8 mouse cellular contexts compared by ENCODE assay signal in genomic region chr11:107546667-107547301, GRCm38 (mm10). TPM values are rescaled to one million over a fixed set of nuclear protein-coding genes. Genes with fewer than 3 reads are reported as not detected.
A peak's percentile ranks its signal among the peaks of the same experiment; 100 is the strongest.
DNase-seq lines count a peak whose midpoint lies in the region; ATAC-seq and TF ChIP-seq lines count a peak whose summit lies in the region.

No protein-coding gene starts in this region.

- peak overlapping the region; percentile 99 for H3K4me2 ChIP-seq in lung, postnatal 0 days (replicated peaks; ENCODE audit: low read depth, low read length)

- TF ChIP-seq EP300 in heart, adult 2 months (IDR thresholded peaks at IDR 0.05; ENCODE audit: insufficient read depth, low read depth, low read length): no peak
- TF ChIP-seq EP300 in lung, postnatal 0 days (IDR thresholded peaks at IDR 0.05): no peak

- H3K79me2 ChIP-seq in heart, adult 2 months (replicated peaks; ENCODE audit: control insufficient read depth, insufficient read depth, low read length): no peaks in the 10 kb centered on the region; the same call in 1 of the 2 replicates

- peaks cover 11% of the 10 kb centered on the region for H3K36me3 ChIP-seq in heart, adult 2 months (ENCODE audit: control insufficient read depth, insufficient read depth, low read length)
- H3K36me3 ChIP-seq in lung, postnatal 0 days (ENCODE audit: insufficient read depth, low read length): no peaks in the 10 kb centered on the region

- no peaks in the 10 kb centered on the region for H3K9me3 ChIP-seq in lung, postnatal 0 days (ENCODE audit: low read length)

- no peak for TF ChIP-seq CTCF in cerebellum, adult 2 months (IDR thresholded peaks at IDR 0.05; ENCODE audit: borderline replicate concordance, insufficient read depth, low read depth, low read length)
- no peak for TF ChIP-seq CTCF in heart, adult 2 months (IDR thresholded peaks at IDR 0.05)
- peak; percentile 13; the same call in 1 of the 2 replicates for TF ChIP-seq CTCF in lung, postnatal 0 days (IDR thresholded peaks at IDR 0.05)

- under 1% methylated on average over 37 of the region's 37 CpGs for WGBS in cerebellum, adult 2 months
- WGBS in heart, adult 2 months: under 1% methylated on average over 36 of the region's 37 CpGs
- under 1% methylated on average over 34 of the region's 37 CpGs for WGBS in lung, postnatal 0 days

- H3K27ac ChIP-seq in cerebellum, adult 2 months (ENCODE audit: insufficient read depth, low read length): no peak overlapping the region
- peak overlapping the region; percentile 38; the same call in 1 of the 2 replicates for H3K27ac ChIP-seq in heart, adult 2 months
- no peak overlapping the region for H3K27ac ChIP-seq in lung, postnatal 0 days (ENCODE audit: low read length)

- intact Hi-C loops in heart, adult 2 months (cut with DNase I): no loop called here

- TF ChIP-seq POLR2A in cerebellum, adult 2 months (IDR thresholded peaks at IDR 0.05; ENCODE audit: borderline replicate concordance, insufficient read depth, low read length): no peak
- TF ChIP-seq POLR2A in heart, adult 2 months (IDR thresholded peaks at IDR 0.05; ENCODE audit: insufficient read depth, low read depth, low read length): no peak

- H3K4me3 ChIP-seq in cerebellum, adult 2 months (replicated peaks; ENCODE audit: insufficient read depth, low read depth, low read length): peak overlapping the region; percentile 73
- H3K4me3 ChIP-seq in heart, adult 2 months: peak overlapping the region; percentile 96
- H3K4me3 ChIP-seq in lung, postnatal 0 days (ENCODE audit: low read depth, low read length): peak overlapping the region; percentile 91

- H3K27me3 ChIP-seq in cerebellum, adult 2 months (ENCODE audit: control insufficient read depth, insufficient read depth, low read length): no peaks in the 10 kb centered on the region; the same call in 1 of the 2 replicates
- no peaks in the 10 kb centered on the region for H3K27me3 ChIP-seq in heart, adult 2 months (ENCODE audit: control insufficient read depth, insufficient read depth, low read length)
- no peaks in the 10 kb centered on the region for H3K27me3 ChIP-seq in lung, postnatal 0 days (replicated peaks; ENCODE audit: insufficient read depth, low read length)

- peak overlapping the region; percentile 65 for H3K9ac ChIP-seq in heart, adult 2 months (ENCODE audit: low read depth, low read length)
- H3K9ac ChIP-seq in lung, postnatal 0 days (replicated peaks; ENCODE audit: low read depth): peak overlapping the region; percentile 97; the same call in 1 of the 2 replicates

- DNase-seq in 416B (ENCODE audit: low read depth): peak; percentile 52
- peak; percentile 12 to 18 for DNase-seq in CD8-positive naive resting alpha-beta T cell, adult 2 months (ENCODE audit: low read depth in 2 of 2, low spot score in 2 of 2)
- DNase-seq in cerebellum, adult 2 months: peak; percentile 49 to 58
- peak; percentile 30 to 34 for DNase-seq in heart, adult 2 months
- peak; percentile 23 to 36 for DNase-seq in kidney, adult 8-10 months
- peak; percentile 28 for DNase-seq in lung, postnatal 0 days (ENCODE audit: low spot score)
- DNase-seq in right cerebral cortex, postnatal 4 days: peak; percentile 38
- no peak for DNase-seq in c-Kit-positive CD71-positive TER-119-positive erythroid progenitor cells, embryonic 14.5 days (ENCODE audit: low spot score)

- ATAC-seq in lung, postnatal 0 days: 0 out of 2 replicates have a peak, but pooled peaks have one; percentile 5

- no peaks in the 10 kb centered on the region for H3K4me1 ChIP-seq in cerebellum, adult 2 months (ENCODE audit: control insufficient read depth, insufficient read depth, low read length)
- H3K4me1 ChIP-seq in heart, adult 2 months (ENCODE audit: control insufficient read depth, insufficient read depth, low read length): peaks cover 1% of the 10 kb centered on the region
- H3K4me1 ChIP-seq in lung, postnatal 0 days (ENCODE audit: insufficient read depth, low read depth, low read length): no peaks in the 10 kb centered on the region; the same call in 1 of the 2 replicates

RNA-seq across cellular contexts. Expression of gene Helz, which starts 0.9 kb away (rescaled TPM):
- polyA plus RNA-seq in cerebellum, adult 2 months (2012; rRNA removed): 16.3 and 18.5 TPM in 2 replicates
- total RNA-seq in heart, adult 2 months (2021): 10 to 100 TPM; 26.2 to 26.4 TPM
- polyA plus RNA-seq in heart, adult 2 months (2012; rRNA removed): 9.0 and 10.8 TPM in 2 replicates
- 8.4 and 9.9 TPM in 2 replicates for polyA plus RNA-seq in lung, postnatal 0 days (2015; fragmentation: Nextera tagmentation; extraction: Ambion mirVana)
